Mouse (Mus musculus): ENCODE measurements around the gene Erbb4. TPM values are rescaled to one million over a fixed set of nuclear protein-coding genes. Genes with fewer than 3 reads are reported as not detected.
A peak's percentile ranks its signal among the peaks of the same experiment; 100 is the strongest.

Gene Erbb4
- 0.16 and 0.26 TPM in 2 replicates for polyA plus RNA-seq (2012; rRNA removed)

GRCm38 (mm10) chr1:69107485-69108158 lies at the start of gene Erbb4:
TSS of gene Erbb4 (minus strand) at chr1:69108059.
- TF ChIP-seq CTCF (IDR thresholded peaks at IDR 0.05; ENCODE audit: insufficient read depth, low read length) = no peak
- Histone ChIP-seq H3K4me3 (replicated peaks; ENCODE audit: extremely low read depth, low read depth, low read length) (peak within 1 kb of the TSS; percentile 48), H3K4me1 (ENCODE audit: control insufficient read depth, insufficient read depth, low read length) (no peaks in the 10 kb centered on the region)
- WGBS = under 1% methylated on average over 63 of the region's 63 CpGs
- peak; percentile 14 for DNase-seq

GRCm38 (mm10) chr1:69157346-69157745 lies 49.5 kb upstream of the Erbb4 start:
- no peaks in the 10 kb centered on the region for H3K4me1 ChIP-seq (ENCODE audit: control insufficient read depth, insufficient read depth, low read length)
- H3K4me3 ChIP-seq (replicated peaks; ENCODE audit: extremely low read depth, low read depth, low read length) = no peak overlapping the region
- TF ChIP-seq POLR2A (IDR thresholded peaks at IDR 0.05; ENCODE audit: borderline replicate concordance, extremely low read depth, low read depth, low read length) (no peak), CTCF (IDR thresholded peaks at IDR 0.05; ENCODE audit: insufficient read depth, low read length) (no peak)
- 74% methylated on average over 2 of the region's 2 CpGs for WGBS
- DNase-seq = no peak

- DNase-seq = no peak
- no peak for TF ChIP-seq POLR2A (IDR thresholded peaks at IDR 0.05; ENCODE audit: borderline replicate concordance, extremely low read depth, low read depth, low read length)
- H3K4me3 ChIP-seq (replicated peaks; ENCODE audit: extremely low read depth, low read depth, low read length) = no peak overlapping the region
- H3K4me1 ChIP-seq (ENCODE audit: control insufficient read depth, insufficient read depth, low read length) = no peaks in the 10 kb centered on the region
Measured at GRCm38 (mm10) chr1:69141341-69141740, 33.5 kb upstream of the Erbb4 start.

- TF ChIP-seq POLR2A (IDR thresholded peaks at IDR 0.05; ENCODE audit: borderline replicate concordance, extremely low read depth, low read depth, low read length) (no peak), CTCF (IDR thresholded peaks at IDR 0.05; ENCODE audit: insufficient read depth, low read length) (no peak)
- Histone ChIP-seq H3K4me3 (replicated peaks; ENCODE audit: extremely low read depth, low read depth, low read length) (no peak overlapping the region), H3K4me1 (ENCODE audit: control insufficient read depth, insufficient read depth, low read length) (no peaks in the 10 kb centered on the region)
- 45% methylated on average over 6 of the region's 6 CpGs for WGBS
- no peak for DNase-seq
Measured at GRCm38 (mm10) chr1:69139519-69139868, 31.6 kb upstream of the Erbb4 start.

GRCm38 (mm10) chr1:69138856-69139518 lies 31.1 kb upstream of the Erbb4 start:
- TF ChIP-seq CTCF (IDR thresholded peaks at IDR 0.05; ENCODE audit: insufficient read depth, low read length) = peak; percentile 25; the same call in 1 of the 2 replicates
- no peak for TF ChIP-seq POLR2A (IDR thresholded peaks at IDR 0.05; ENCODE audit: borderline replicate concordance, extremely low read depth, low read depth, low read length)
- peak; percentile 8 for DNase-seq
- Histone ChIP-seq H3K4me1 (ENCODE audit: control insufficient read depth, insufficient read depth, low read length) (no peaks in the 10 kb centered on the region), H3K4me3 (replicated peaks; ENCODE audit: extremely low read depth, low read depth, low read length) (no peak overlapping the region)
- 31% methylated on average over 4 of the region's 4 CpGs for WGBS

GRCm38 (mm10) chr1:69124147-69124848 lies 16.4 kb upstream of the Erbb4 start:
- DNase-seq = no peak
- 79% methylated on average over 1 of the region's 1 CpGs for WGBS
- TF ChIP-seq CTCF (IDR thresholded peaks at IDR 0.05; ENCODE audit: insufficient read depth, low read length) (no peak), POLR2A (IDR thresholded peaks at IDR 0.05; ENCODE audit: borderline replicate concordance, extremely low read depth, low read depth, low read length) (no peak)
- no peak overlapping the region for H3K4me3 ChIP-seq (replicated peaks; ENCODE audit: extremely low read depth, low read depth, low read length)
- no peaks in the 10 kb centered on the region for H3K4me1 ChIP-seq (ENCODE audit: control insufficient read depth, insufficient read depth, low read length)

- WGBS = 79% methylated on average over 4 of the region's 4 CpGs
- DNase-seq = no peak
- no peaks in the 10 kb centered on the region for H3K4me1 ChIP-seq (ENCODE audit: control insufficient read depth, insufficient read depth, low read length)
- TF ChIP-seq CTCF (IDR thresholded peaks at IDR 0.05; ENCODE audit: insufficient read depth, low read length) = no peak
- TF ChIP-seq POLR2A (IDR thresholded peaks at IDR 0.05; ENCODE audit: borderline replicate concordance, extremely low read depth, low read depth, low read length) = no peak
- H3K4me3 ChIP-seq (replicated peaks; ENCODE audit: extremely low read depth, low read depth, low read length) = no peak overlapping the region
Measured at GRCm38 (mm10) chr1:69118249-69118938, 10.5 kb upstream of the Erbb4 start.

GRCm38 (mm10) chr1:69108159-69108925 lies 483 bp upstream of the Erbb4 start:
- Histone ChIP-seq H3K4me1 (ENCODE audit: control insufficient read depth, insufficient read depth, low read length) (no peaks in the 10 kb centered on the region), H3K4me3 (replicated peaks; ENCODE audit: extremely low read depth, low read depth, low read length) (peak overlapping the region; percentile 48)
- 5% methylated on average over 20 of the region's 20 CpGs for WGBS
- peak; percentile 41 for DNase-seq
- TF ChIP-seq POLR2A (IDR thresholded peaks at IDR 0.05; ENCODE audit: borderline replicate concordance, extremely low read depth, low read depth, low read length) (no peak), CTCF (IDR thresholded peaks at IDR 0.05; ENCODE audit: insufficient read depth, low read length) (no peak)

- no peaks in the 10 kb centered on the region for H3K4me1 ChIP-seq (ENCODE audit: control insufficient read depth, insufficient read depth, low read length)
- TF ChIP-seq CTCF (IDR thresholded peaks at IDR 0.05; ENCODE audit: insufficient read depth, low read length) = no peak
- TF ChIP-seq POLR2A (IDR thresholded peaks at IDR 0.05; ENCODE audit: borderline replicate concordance, extremely low read depth, low read depth, low read length) = no peak
- DNase-seq = peak; percentile 27
- peak overlapping the region; percentile 40 for H3K4me3 ChIP-seq (replicated peaks; ENCODE audit: extremely low read depth, low read depth, low read length)
- 1% methylated on average over 35 of the region's 35 CpGs for whole genome bisulfite sequencing
Measured at GRCm38 (mm10) chr1:69106937-69107461, 860 bp downstream of the Erbb4 start.
